8 mouse cellular contexts compared by ENCODE assay signal in the genomic region with DNA sequence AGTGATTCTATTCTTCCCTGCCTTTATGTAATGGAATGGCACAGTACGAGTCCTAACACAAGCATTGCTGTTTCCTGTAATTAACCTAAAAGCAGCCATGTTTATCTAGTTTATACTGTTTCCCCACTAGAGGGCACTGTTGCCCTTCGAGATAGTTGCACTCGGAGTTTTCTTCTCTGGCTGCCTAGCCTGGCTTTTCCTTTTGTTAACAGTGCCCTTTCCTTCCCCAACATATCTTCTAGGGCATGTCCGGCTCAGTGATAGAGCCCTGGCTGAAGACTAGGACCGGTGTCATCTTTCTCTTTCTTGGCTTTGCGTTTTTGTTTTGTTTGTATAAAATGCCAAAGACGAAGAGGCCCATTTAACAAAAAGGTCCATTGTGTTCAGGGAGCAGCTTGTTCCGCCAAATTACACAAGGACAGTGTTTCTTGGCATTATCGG. TPM values are rescaled to one million over a fixed set of nuclear protein-coding genes. Genes with fewer than 3 reads are reported as not detected.
DNase-seq lines count a peak whose midpoint lies in the region; ATAC-seq and TF ChIP-seq lines count a peak whose summit lies in the region.
"Had no signal": no experiment of that assay in that cellular context is flagged by ENCODE, and none has a peak within 500 bp of the region (broad histone marks: within the 10 kb centered on the region; RNA-seq: fewer than 3 reads in every experiment).

No protein-coding gene starts in this region.

- H3K27me3 ChIP-seq in heart, embryonic 16.5 days (ENCODE audit: control insufficient read depth, insufficient read depth, low read length) = no peaks in the 10 kb centered on the region
- H3K27me3 ChIP-seq: megakaryocyte, embryonic 14.5 days had no signal

- ATAC-seq in heart, embryonic 16.5 days (replicated peaks; ENCODE audit: extremely low read depth, insufficient read depth, low FRiP score) = no peak; the same call in 1 of the 2 replicates

- WGBS in heart, embryonic 16.5 days = 19% methylated on average over 9 of the region's 9 CpGs

- no peak overlapping the region for H3K4me3 ChIP-seq in ES-E14 (ENCODE audit: insufficient read depth in 1 of 2, low read depth in 1 of 2, low read length in 2 of 2, poor library complexity in 1 of 2, severe bottlenecking in 1 of 2)
- H3K4me3 ChIP-seq in heart, embryonic 16.5 days (ENCODE audit: low read length) = 0 out of 2 replicates have a peak overlapping the region, but pooled peaks have one; percentile 12
- H3K4me3 ChIP-seq: megakaryocyte, embryonic 14.5 days had no signal

- peak; percentile 66 for DNase-seq in ES-E14 (ENCODE audit: low read depth, low spot score)
- peak; percentile 81 for DNase-seq in adrenal gland, postnatal 10 days
- peak; percentile 85 for DNase-seq in embryo, embryonic 9.5 days (ENCODE audit: extremely low spot score)
- peak; percentile 76 for DNase-seq in kidney, postnatal 10 days
- peak; percentile 84 for DNase-seq in lung, postnatal 10 days
- peak; percentile 96 for DNase-seq in retina, embryonic 14.5 days (ENCODE audit: low spot score)

- H3K4me1 ChIP-seq in ES-E14 (ENCODE audit: control insufficient read depth in 2 of 2, insufficient read depth in 2 of 2, low read length in 2 of 2, poor library complexity in 1 of 2) = no peaks in the 10 kb centered on the region
- H3K4me1 ChIP-seq in heart, embryonic 16.5 days (ENCODE audit: control insufficient read depth, insufficient read depth, low read length) = peaks cover 25% of the 10 kb centered on the region

- H3K36me3 ChIP-seq in ES-E14 (ENCODE audit: control insufficient read depth, insufficient read depth, low read length, poor library complexity, severe bottlenecking) = peaks cover 10% of the 10 kb centered on the region
- peaks cover 2% of the 10 kb centered on the region; the same call in 1 of the 2 replicates for H3K36me3 ChIP-seq in heart, embryonic 16.5 days (ENCODE audit: control insufficient read depth, insufficient read depth)

- no peak overlapping the region for H3K9ac ChIP-seq in ES-E14 (ENCODE audit: insufficient read depth, low read depth, low read length, poor library complexity, severe bottlenecking)
- no peak overlapping the region for H3K9ac ChIP-seq in heart, embryonic 16.5 days (ENCODE audit: low read length)

- H3K4me2 ChIP-seq in heart, embryonic 16.5 days (ENCODE audit: low read depth, low read length) = peak overlapping the region; percentile 20; the same call in 1 of the 2 replicates

- in situ Hi-C loops in ES-E14 (cut with MboI; ENCODE audit: low sequenced_read_pairs in 2 of 2, unreplicated experiment in 2 of 2) = no loop called here

- no peak overlapping the region for H3K27ac ChIP-seq in ES-E14 (ENCODE audit: insufficient read depth, low read depth, low read length, poor library complexity, severe bottlenecking)
- H3K27ac ChIP-seq in heart, embryonic 16.5 days (ENCODE audit: low read length) = 0 out of 2 replicates have a peak overlapping the region, but pooled peaks have one; percentile 7

- H3K9me3 ChIP-seq in ES-E14 (ENCODE audit: control insufficient read depth, insufficient read depth, low read depth, low read length) = no peaks in the 10 kb centered on the region
- H3K9me3 ChIP-seq in heart, embryonic 16.5 days (replicated peaks; ENCODE audit: control insufficient read depth, low read length) = no peaks in the 10 kb centered on the region
- H3K9me3 ChIP-seq: megakaryocyte, embryonic 14.5 days had no signal

TF ChIP-seq in ES-E14, 5 proteins besides CTCF, POLR2A, EP300 and RAD21:
- TF ChIP-seq ZNF384 (IDR thresholded peaks at IDR 0.05; ENCODE audit: low read depth, low read length) (no peak), ZC3H11A (IDR thresholded peaks at IDR 0.05; ENCODE audit: borderline replicate concordance, low read depth, low read length) (no peak), HCFC1 (IDR thresholded peaks at IDR 0.05; ENCODE audit: borderline replicate concordance, insufficient read depth, low read length) (no peak)
TF ChIP-seq in ES-E14: peak in this region for 0.

RNA-seq across cellular contexts. Expression of a gene that starts 13.3 kb away (rescaled TPM):
- total RNA-seq in ES-E14 (2012; rRNA removed) = 12.5 and 15.2 TPM in 2 replicates
- total RNA-seq in adrenal gland, postnatal 10 days (2021) = 10 to 100 TPM; 20.8 to 28.4 TPM
- polyA plus RNA-seq in heart, embryonic 16.5 days (2015; fragmentation: Nextera tagmentation; extraction: Ambion mirVana) = 12.8 and 14.1 TPM in 2 replicates

RNA-seq across cellular contexts. Expression of a gene that starts 34.9 kb away (rescaled TPM):
- not detected in 2 replicates for total RNA-seq in ES-E14 (2012; rRNA removed)
- total RNA-seq in adrenal gland, postnatal 10 days (2021) = not detected
- polyA plus RNA-seq in heart, embryonic 16.5 days (2015; fragmentation: Nextera tagmentation; extraction: Ambion mirVana) = not detected in 2 replicates
